Mouse (Mus musculus) liver, embryonic 16.5 days (tissue): ENCODE measurements around the gene Abl1. TPM values are rescaled to one million over a fixed set of nuclear protein-coding genes. Genes with fewer than 3 reads are reported as not detected.

Experiments used
- ATAC-seq: fragments of 200-750 bp; cut with Nextera tagmentation; 2 replicates; pipeline ENCODE4 v1.8.0; 2017; ENCODE audit warnings: low read depth, mild to moderate bottlenecking, moderate number of reproducible peaks, moderate library complexity
- H3K27ac ChIP-seq: fragments of 300-500 bp; sonication (generic); 2 replicates; pipeline ENCODE4 v1.5.1; 2014; ENCODE audit warnings: mild to moderate bottlenecking, low read length
- H3K27me3 ChIP-seq: fragments of 300-500 bp; sonication (generic); 2 replicates; pipeline ENCODE4 v1.6.1; 2014; ENCODE audit warnings: low read depth, low read length, mixed read lengths; ENCODE audit not compliant: control insufficient read depth, insufficient read depth
- H3K36me3 ChIP-seq: fragments of 300-500 bp; sonication (generic); 2 replicates; pipeline ENCODE4 v1.6.1; 2014; ENCODE audit warnings: mild to moderate bottlenecking; ENCODE audit not compliant: control insufficient read depth, insufficient read depth
- H3K4me1 ChIP-seq: fragments of 300-500 bp; sonication (generic); 2 replicates; pipeline ENCODE4 v1.6.1; 2014; ENCODE audit warnings: low read depth, low read length, mixed read lengths; ENCODE audit not compliant: control insufficient read depth
- H3K4me2 ChIP-seq: fragments of 300-500 bp; sonication (generic); 2 replicates; pipeline ENCODE4 v1.6.1; 2014; ENCODE audit warnings: low read depth, low read length, mixed read lengths
- H3K4me3 ChIP-seq: fragments of 300-500 bp; sonication (generic); 2 replicates; pipeline ENCODE4 v1.5.1; 2014; ENCODE audit warnings: low read depth, mild to moderate bottlenecking, low read length
- H3K9ac ChIP-seq: fragments of 300-500 bp; sonication (generic); 2 replicates; pipeline ENCODE4 v1.6.1; 2014; ENCODE audit warnings: low read depth, low read length
- H3K9me3 ChIP-seq: fragments of 300-500 bp; sonication (generic); replicated peaks from 2 replicates; pipeline ENCODE4 v1.6.1; 2016; ENCODE audit warnings: low read length; ENCODE audit not compliant: control insufficient read depth
- WGBS: fragments of 180-500 bp; shearing (Covaris S2); extraction: QIAGEN DNeasy Blood & Tissue Kit; methylation state at CpG from one replicate; pipeline ENCODE4 v1.1.7; 2014; ENCODE audit not compliant: insufficient replicate concordance; 5-methylcytosine and 5-hydroxymethylcytosine counted together
- polyA plus RNA-seq: library from polyadenylated mRNA; unstranded; fragments of >200 nt; fragmentation: Nextera tagmentation; extraction: Ambion mirVana; gene quantifications from 2 replicates; pipeline ENCODE4 v1.2.1, GENCODE M21; 2015

Abl1 gene
- polyA plus RNA-seq, 1 experiment from 2014 or later, result 6.7 TPM

GRCm38 (mm10) chr2:31782958-31783602 lies 94.9 kb downstream of the Abl1 start:
- Histone ChIP-seq H3K4me3 (no peak overlapping the region), H3K9me3 (no peaks in the 10 kb centered on the region), H3K36me3 (peaks cover 29% of the 10 kb centered on the region), H3K27ac (no peak overlapping the region), H3K9ac (no peak overlapping the region), H3K4me1 (no peaks in the 10 kb centered on the region), H3K4me2 (no peak overlapping the region), H3K27me3 (no peaks in the 10 kb centered on the region)
- no peak for ATAC-seq
- 74% methylated on average over 8 of the region's 8 CpGs for WGBS

DNA sequence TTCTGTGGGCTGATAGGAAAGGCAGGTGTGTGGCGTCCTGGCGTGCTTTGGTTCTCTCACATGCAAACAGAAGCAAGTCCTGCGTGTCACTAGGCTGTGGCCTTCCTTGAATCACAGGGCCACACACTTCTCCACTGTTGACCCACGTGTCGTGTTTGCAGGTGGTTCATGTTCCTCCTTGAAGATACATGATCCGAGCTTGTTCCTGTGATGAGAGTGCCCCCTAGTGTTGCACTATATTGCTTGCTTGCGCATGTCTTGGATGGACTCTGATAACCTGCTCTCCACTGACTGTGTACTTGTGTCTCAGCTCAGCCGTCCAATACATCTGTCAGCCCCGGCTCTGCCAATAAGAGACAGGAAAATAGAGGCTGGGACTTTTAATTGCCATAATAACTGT lies 96.9 kb downstream of the Abl1 start:
- 32% methylated on average over 9 of the region's 9 CpGs for WGBS
- Histone ChIP-seq H3K4me2 (no peak overlapping the region), H3K9me3 (no peaks in the 10 kb centered on the region), H3K4me1 (no peaks in the 10 kb centered on the region), H3K9ac (no peak overlapping the region), H3K27ac (no peak overlapping the region), H3K36me3 (peaks cover 25% of the 10 kb centered on the region), H3K27me3 (no peaks in the 10 kb centered on the region), H3K4me3 (no peak overlapping the region)
- no peak; the same call in 1 of the 2 replicates for ATAC-seq

- Histone ChIP-seq H3K36me3 (peaks cover 20% of the 10 kb centered on the region), H3K4me2 (no peak overlapping the region), H3K27me3 (no peaks in the 10 kb centered on the region), H3K4me3 (no peak overlapping the region), H3K9ac (no peak overlapping the region), H3K27ac (no peak overlapping the region), H3K9me3 (no peaks in the 10 kb centered on the region), H3K4me1 (no peaks in the 10 kb centered on the region)
- no peak for ATAC-seq
- WGBS, result 18% methylated on average over 7 of the region's 7 CpGs
Observed at GRCm38 (mm10) chr2:31787029-31787428, 98.9 kb downstream of the Abl1 start.

GRCm38 (mm10) chr2:31788227-31788626 lies 100.1 kb downstream of the Abl1 start:
- no peaks in the 10 kb centered on the region for H3K4me1 ChIP-seq
- H3K9me3 ChIP-seq, result no peaks in the 10 kb centered on the region
- ATAC-seq, result no peak
- no peak overlapping the region for H3K4me2 ChIP-seq
- no peak overlapping the region for H3K4me3 ChIP-seq
- H3K9ac ChIP-seq, result no peak overlapping the region
- H3K36me3 ChIP-seq, result peaks cover 19% of the 10 kb centered on the region
- 59% methylated on average over 3 of the region's 3 CpGs for WGBS
- H3K27me3 ChIP-seq, result no peaks in the 10 kb centered on the region
- no peak overlapping the region for H3K27ac ChIP-seq

GRCm38 (mm10) chr2:31789215-31789614 lies 101.0 kb downstream of the Abl1 start:
- H3K4me3 ChIP-seq, result no peak overlapping the region
- H3K27me3 ChIP-seq, result no peaks in the 10 kb centered on the region
- no peak overlapping the region for H3K27ac ChIP-seq
- ATAC-seq, result no peak
- no peak overlapping the region for H3K4me2 ChIP-seq
- H3K9ac ChIP-seq, result no peak overlapping the region
- no peaks in the 10 kb centered on the region for H3K9me3 ChIP-seq
- 63% methylated on average over 2 of the region's 2 CpGs for WGBS
- peaks cover 19% of the 10 kb centered on the region for H3K36me3 ChIP-seq
- H3K4me1 ChIP-seq, result no peaks in the 10 kb centered on the region

DNA sequence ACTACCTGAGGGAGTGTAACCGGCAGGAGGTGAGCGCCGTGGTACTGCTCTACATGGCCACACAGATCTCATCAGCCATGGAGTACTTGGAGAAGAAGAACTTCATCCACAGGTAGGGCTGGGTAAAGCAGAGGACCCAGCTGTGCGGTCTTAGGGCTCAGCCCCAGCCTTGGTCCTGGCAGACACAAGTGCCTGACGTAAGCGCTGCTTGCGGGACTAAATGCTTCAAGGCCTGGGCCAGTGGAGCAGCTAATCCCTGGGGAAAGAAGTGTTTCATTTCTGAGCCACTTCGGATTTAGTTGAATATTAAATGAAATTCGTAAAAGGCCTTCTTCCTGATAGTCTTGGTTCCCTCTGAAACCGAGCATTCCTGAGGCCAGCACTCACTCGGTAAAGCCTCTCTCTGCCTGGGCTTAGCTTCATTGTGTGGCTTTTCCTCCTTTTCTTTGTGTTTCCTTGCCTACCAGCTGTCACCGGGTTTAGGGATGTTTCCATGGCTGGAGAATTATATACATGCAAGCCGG lies 102.6 kb downstream of the Abl1 start:
- no peak for ATAC-seq
- H3K9ac ChIP-seq, result no peak overlapping the region
- no peaks in the 10 kb centered on the region for H3K27me3 ChIP-seq
- peaks cover 15% of the 10 kb centered on the region for H3K36me3 ChIP-seq
- H3K4me3 ChIP-seq, result no peak overlapping the region
- H3K9me3 ChIP-seq, result no peaks in the 10 kb centered on the region
- H3K4me2 ChIP-seq, result no peak overlapping the region
- H3K27ac ChIP-seq, result no peak overlapping the region
- H3K4me1 ChIP-seq, result no peaks in the 10 kb centered on the region
- WGBS, result 81% methylated on average over 13 of the region's 13 CpGs

- no peaks in the 10 kb centered on the region for H3K9me3 ChIP-seq
- H3K27me3 ChIP-seq, result no peaks in the 10 kb centered on the region
- peaks cover 15% of the 10 kb centered on the region for H3K36me3 ChIP-seq
- no peak for ATAC-seq
- 78% methylated on average over 8 of the region's 8 CpGs for WGBS
- no peak overlapping the region for H3K4me2 ChIP-seq
- no peak overlapping the region for H3K9ac ChIP-seq
- no peaks in the 10 kb centered on the region for H3K4me1 ChIP-seq
- no peak overlapping the region for H3K4me3 ChIP-seq
- no peak overlapping the region for H3K27ac ChIP-seq
Observed at GRCm38 (mm10) chr2:31791260-31791659, 103.1 kb downstream of the Abl1 start.

DNA sequence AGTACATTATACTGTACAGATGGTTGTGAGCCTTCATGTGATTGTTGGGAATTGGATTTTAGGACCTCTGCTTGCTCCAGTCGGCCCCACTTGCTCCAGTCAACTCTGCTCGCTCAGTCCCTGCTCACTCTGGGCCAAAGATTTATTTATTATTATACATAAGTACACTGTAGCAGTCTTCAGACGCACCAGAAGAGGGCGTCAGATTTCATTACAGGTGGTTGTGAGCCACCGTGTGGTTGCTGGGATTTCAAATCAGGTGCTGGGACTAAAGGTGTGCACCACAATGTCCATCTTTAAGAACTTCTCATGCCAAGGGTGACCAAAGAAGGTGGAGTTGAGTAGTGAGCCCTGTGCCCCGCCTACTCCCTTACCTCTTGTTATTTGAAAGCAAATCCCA lies 104.4 kb downstream of the Abl1 start:
- Histone ChIP-seq H3K4me1 (no peaks in the 10 kb centered on the region), H3K36me3 (peaks cover 18% of the 10 kb centered on the region), H3K4me2 (no peak overlapping the region), H3K4me3 (no peak overlapping the region), H3K27ac (no peak overlapping the region), H3K27me3 (no peaks in the 10 kb centered on the region), H3K9me3 (no peaks in the 10 kb centered on the region), H3K9ac (no peak overlapping the region)
- no peak for ATAC-seq
- 57% methylated on average over 6 of the region's 6 CpGs for WGBS

- H3K27me3 ChIP-seq, result no peaks in the 10 kb centered on the region
- no peak overlapping the region for H3K4me3 ChIP-seq
- no peaks in the 10 kb centered on the region for H3K4me1 ChIP-seq
- H3K4me2 ChIP-seq, result no peak overlapping the region
- no peak overlapping the region for H3K27ac ChIP-seq
- no peaks in the 10 kb centered on the region for H3K9me3 ChIP-seq
- H3K36me3 ChIP-seq, result peaks cover 22% of the 10 kb centered on the region
- ATAC-seq, result no peak
- H3K9ac ChIP-seq, result no peak overlapping the region
- 66% methylated on average over 3 of the region's 3 CpGs for WGBS
Observed at GRCm38 (mm10) chr2:31796943-31797342, 108.8 kb downstream of the Abl1 start.
